Mouse (Mus musculus) frontal cortex, adult (tissue): ENCODE data around the gene Nqo1.
A peak's percentile ranks its signal among the peaks of the same experiment; 100 is the strongest.

ENCODE experiments used
- ATAC-seq: cut with Nextera tagmentation; 2 replicates; pipeline ENCODE4 v1.9.2; 2017; ENCODE audit warnings: mild to moderate bottlenecking, moderate library complexity, mixed read lengths; ENCODE audit not compliant: low TSS enrichment

Gene Nqo1

DNA sequence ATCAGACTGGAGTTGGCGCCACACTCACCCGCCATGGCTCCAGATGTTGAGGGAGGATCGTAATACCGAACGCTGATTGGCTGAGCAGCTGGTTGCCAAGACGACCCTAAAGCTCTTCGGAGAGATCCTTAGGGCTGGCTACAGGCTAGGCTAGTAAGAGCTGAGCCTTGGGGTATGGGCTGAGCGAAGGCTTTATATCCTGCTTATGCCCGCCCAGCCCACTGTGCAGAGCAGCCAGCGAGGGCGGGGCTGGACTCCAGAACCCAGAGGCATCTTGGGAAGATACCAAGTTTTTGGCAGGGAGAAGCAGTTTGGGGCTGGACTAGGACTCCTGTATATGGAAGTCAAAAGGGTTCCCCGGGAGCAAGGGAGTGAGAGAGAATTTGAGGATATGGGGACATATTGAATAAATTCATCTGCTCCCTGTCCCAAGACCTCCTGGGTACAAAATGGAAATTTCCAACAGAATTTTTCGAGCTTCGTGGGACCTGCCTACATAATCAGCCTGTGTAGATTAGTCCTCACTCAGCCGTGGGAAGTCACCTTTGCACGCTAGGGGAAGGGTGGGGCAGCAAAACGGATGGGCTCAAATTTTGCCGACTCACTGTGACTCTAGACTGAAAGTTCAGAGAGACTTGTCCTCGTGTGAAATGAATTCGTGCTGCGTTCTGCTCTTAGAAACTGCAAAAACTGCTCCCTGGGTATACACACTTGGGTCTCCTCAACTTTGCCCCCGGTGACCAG lies at the start of gene Nqo1:
Gene Nqo1 (minus strand): TSS at position 169 of the 744 bp plus-strand sequence.
- ATAC-seq, result peak; percentile 93

DNA sequence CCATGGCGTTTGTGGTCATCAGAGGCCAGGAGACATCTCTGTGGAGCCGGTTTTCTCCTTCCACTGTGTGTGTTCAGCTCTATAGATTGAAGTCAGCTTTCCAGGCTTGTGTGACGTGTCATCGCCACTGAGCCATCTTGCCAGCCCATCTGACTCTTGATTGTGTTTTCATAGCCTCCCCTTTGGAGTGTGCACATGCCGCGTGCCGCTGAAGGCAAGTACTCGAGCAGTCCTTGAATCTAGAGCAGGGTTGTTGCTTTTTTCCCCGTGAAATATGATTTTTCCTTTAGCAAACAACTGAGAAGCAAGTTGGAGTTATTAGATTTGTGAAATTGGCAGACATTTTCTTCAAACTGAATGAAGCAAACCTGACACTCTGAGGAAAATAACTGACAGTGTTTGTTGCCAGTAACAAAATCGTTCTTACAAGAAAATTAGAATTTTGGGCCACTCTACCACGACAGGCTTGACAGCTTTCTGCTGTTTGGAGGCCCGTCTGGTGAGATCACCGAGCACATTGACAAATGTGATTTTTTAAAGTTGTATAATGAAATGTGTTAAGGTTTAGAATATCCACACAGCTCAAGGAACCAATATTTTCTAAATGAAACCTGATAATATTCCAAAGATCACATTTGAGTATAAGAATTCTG lies 48.5 kb upstream of the Nqo1 start:
- ATAC-seq, result no peak

- ATAC-seq, result no peak
Measured at GRCm38 (mm10) chr8:107449655-107450054, 46.6 kb upstream of the Nqo1 start.

DNA sequence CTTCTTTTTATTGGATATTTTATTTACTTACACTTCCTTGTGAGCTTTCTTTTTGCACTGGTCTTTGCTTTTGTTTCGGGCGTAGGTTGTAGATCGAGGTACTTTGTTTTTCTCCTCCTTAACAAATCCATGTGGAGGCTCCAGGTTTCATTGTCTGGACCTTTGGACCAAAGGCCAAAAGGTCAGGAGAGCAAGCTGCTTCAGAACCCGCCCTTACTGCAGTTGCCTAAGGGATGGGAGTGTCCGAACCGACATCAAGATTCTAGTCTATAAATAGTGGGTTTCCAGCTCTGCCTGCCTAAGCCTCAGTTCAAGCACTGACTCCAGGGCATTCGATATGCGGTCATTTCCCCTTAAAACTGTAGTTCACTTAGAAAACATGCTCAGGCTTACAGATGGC lies 46.1 kb upstream of the Nqo1 start:
- no peak for ATAC-seq

DNA sequence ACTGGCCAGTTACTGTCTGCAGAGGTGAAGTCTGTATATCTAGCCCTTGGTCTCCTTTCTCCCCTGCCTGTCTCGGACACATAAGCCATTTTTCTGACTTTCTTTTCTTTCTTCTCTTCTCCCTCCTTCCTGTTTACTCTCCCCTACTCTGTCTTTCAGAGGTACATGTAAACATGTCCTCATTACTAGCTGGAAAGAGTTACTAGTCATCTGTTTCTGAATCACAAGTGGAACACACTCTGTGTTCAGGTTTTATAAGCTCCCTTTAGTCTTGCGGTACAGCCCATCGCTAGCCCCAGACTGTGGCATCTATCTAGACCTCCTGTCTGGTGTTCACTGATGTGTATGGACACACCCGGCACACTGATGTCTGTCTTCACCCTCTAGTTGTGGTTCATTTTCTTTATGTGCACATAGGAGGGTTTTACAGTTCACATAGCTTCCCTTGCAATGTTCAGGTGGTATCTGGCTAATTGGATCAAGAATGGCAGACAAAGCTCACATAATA lies 45.4 kb upstream of the Nqo1 start:
- ATAC-seq, result no peak

GRCm38 (mm10) chr8:107447713-107448112 lies 44.7 kb upstream of the Nqo1 start:
- ATAC-seq, result no peak

- no peak for ATAC-seq
Measured at GRCm38 (mm10) chr8:107444626-107445025, 41.6 kb upstream of the Nqo1 start.

DNA sequence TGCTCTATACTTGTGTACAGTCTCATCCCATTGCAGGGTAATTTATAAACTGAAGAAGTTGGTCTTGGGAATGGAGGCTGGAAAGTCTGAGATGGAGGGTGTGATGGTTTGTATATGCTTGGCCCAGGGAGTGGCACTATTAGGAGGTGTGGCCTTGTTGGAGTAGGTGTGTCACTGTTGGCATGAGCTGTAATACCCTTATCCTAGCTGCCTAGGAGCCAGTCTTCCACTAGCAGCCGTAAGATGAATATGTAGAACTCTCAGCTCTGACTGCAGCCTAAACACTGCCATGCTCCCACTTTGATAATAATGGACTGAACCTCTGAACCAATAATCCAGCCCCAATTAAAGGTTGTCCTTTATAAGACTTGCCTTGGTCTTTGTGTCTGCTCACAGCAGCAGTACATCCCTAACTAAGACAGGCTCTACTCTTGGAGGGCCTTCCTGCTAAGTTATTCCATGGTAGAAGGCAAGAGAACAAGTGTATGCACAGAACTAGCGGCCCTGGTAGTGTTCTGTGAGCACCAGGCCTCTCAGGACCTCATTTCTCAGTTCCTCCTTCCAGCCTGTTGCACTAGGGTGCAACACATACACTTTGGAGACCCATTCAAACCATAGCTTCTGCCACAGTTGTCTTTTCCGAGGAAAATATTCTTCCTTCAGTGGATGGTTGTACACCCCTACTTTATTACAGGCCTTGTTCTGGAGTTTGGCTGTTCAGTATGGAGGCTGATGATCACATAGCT lies 37.0 kb upstream of the Nqo1 start:
- ATAC-seq, result no peak

GRCm38 (mm10) chr8:107437711-107438110 lies 34.7 kb upstream of the Nqo1 start:
- ATAC-seq, result no peak

- ATAC-seq, result peak; percentile 42; the same call in 1 of the 2 replicates
Measured at GRCm38 (mm10) chr8:107436841-107437421, 33.9 kb upstream of the Nqo1 start.

GRCm38 (mm10) chr8:107435962-107436831 lies 33.2 kb upstream of the Nqo1 start, which contains the start of gene Wwp2:
Wwp2 (plus strand) TSS chr8:107436365.
- peak; percentile 85 for ATAC-seq

- no peak for ATAC-seq
Measured at GRCm38 (mm10) chr8:107435421-107435961, 32.5 kb upstream of the Nqo1 start.

DNA sequence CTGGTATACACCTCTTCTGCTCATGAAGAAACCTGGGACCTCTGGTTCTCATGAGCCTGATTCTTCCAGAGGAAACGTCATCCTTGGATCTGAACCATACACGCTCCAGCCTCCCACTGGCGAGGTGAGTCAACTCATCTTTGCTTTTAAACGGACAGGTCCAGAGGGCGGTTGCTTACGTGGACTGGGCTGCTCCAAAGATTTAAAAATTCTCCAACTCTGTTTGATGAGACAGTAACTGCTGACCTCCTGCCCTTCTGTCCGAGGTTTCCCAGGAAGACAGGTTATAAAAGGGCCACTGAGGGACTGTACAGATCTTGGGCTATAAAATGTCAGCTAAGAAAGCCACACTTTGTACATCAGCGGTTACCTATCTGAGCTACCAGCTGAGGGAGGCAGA lies 27.8 kb upstream of the Nqo1 start:
- ATAC-seq, result no peak

DNA sequence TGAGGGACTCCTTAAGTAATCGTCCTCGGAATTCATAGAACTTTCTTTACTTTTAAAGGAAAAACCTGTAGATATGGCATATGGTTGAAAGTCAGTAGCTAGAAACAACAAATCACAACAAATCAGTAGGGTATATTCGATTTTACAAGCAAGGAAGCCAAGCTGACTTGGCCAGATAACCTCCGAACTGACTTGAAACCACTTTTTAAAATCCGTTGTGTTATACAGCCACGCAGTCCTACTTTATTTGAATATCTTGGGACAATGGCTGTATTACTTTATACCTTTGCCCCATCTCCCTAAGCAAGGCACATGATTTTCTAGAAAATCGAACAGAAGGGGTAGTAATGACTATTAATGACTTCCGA lies 22.2 kb upstream of the Nqo1 start:
- no peak for ATAC-seq

- ATAC-seq, result peak; percentile 100
Measured at GRCm38 (mm10) chr8:107424597-107425229, 21.7 kb upstream of the Nqo1 start, which contains the start of gene Nob1. Nob1 (minus strand) TSS chr8:107425051.

DNA sequence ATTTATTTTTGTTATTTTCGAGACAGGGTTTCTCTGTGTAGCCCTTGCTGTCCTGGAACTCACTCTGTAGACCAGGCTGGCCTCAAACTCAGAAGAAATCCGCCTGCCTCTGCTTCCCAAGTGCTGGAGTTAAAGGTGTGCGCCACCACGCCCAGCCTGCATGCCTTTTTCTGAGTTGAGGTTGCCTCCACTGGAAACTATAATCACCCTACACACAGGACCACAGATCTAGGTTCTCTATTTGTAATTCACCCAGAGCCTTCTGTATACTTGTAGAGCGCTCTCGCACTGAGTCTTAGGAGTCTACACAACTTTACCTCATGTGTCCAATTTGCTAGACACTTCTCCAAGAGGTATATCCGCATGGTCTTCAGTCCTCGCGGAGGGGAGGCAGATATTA lies 21.2 kb upstream of the Nqo1 start:
- no peak; the same call in 1 of the 2 replicates for ATAC-seq

GRCm38 (mm10) chr8:107417001-107417400 lies 14.0 kb upstream of the Nqo1 start:
- ATAC-seq, result no peak

GRCm38 (mm10) chr8:107413881-107414280 lies 10.9 kb upstream of the Nqo1 start:
- no peak for ATAC-seq

DNA sequence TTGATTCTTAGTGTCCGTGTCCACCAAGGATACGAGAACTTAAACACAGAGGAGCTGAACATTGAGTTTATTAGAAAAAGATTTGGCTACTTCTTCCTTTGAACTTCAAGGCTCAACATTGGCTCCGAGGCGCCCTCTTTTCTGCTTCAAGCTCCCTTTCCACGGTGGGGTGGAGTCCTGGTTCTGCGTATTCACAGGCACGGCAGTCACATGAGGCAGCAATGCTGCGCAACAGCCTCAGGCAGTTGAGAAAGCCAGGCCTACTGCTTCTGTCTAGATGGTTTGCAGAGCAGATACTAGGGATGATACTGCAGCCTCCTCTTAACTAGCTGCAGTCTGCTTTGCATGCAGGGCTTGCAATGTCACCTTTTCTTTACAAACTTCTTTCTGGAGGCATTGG lies 9.5 kb upstream of the Nqo1 start:
- no peak for ATAC-seq

DNA sequence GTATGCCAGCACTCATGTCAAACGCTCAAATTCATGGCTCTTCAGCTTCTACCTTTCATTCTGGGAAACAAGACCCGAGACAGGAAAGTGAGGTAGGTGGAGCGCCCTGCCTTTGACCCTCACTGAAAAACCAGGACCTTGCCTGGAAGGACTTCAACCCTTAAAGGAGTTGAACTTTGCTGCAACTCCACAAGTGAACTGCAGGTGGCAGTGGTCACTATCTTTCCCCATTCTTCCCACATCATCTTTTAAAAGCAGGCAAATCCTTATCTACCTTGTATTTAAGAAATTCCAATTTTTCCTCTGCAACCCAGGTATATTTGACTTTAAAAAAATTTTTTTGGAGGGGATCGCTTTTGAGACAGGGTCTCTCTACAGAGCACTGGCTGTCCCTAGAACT lies 8.4 kb upstream of the Nqo1 start:
- peak; percentile 77 for ATAC-seq
